Mouse (Mus musculus) erythroblast, embryonic 14.5 days (primary cell): ENCODE data around the gene Atxn7l3. TPM values are rescaled to one million over a fixed set of nuclear protein-coding genes. Genes with fewer than 3 reads are reported as not detected.

Experiments used
- H3K27me3 ChIP-seq: 2 replicates; pipeline ENCODE4 v1.6.1; 2012; ENCODE audit warnings: inconsistent platforms; ENCODE audit not compliant: control insufficient read depth
- H3K36me3 ChIP-seq: 2 replicates; pipeline ENCODE4 v1.6.1; 2012; ENCODE audit warnings: mild to moderate bottlenecking, inconsistent platforms; ENCODE audit not compliant: control insufficient read depth
- H3K4me1 ChIP-seq: 2 replicates; pipeline ENCODE4 v1.6.1; 2012; ENCODE audit warnings: inconsistent platforms; ENCODE audit not compliant: control insufficient read depth
- H3K4me3 ChIP-seq: replicated peaks from 2 replicates; pipeline ENCODE3; 2012; ENCODE audit warnings: moderate library complexity, mild to moderate bottlenecking, inconsistent platforms
- H3K9me3 ChIP-seq: 2 replicates; pipeline ENCODE4 v1.6.1; 2012; ENCODE audit warnings: low read length, inconsistent platforms, mixed read lengths; ENCODE audit not compliant: control insufficient read depth
- GATA1 ChIP-seq: IDR thresholded peaks from 2 replicates; pipeline ENCODE4 v1.6.1; 2012; ENCODE audit warnings: low read length, inconsistent platforms, mixed read lengths
- TAL1 ChIP-seq: IDR thresholded peaks from 3 replicates; pipeline ENCODE4 v1.6.1; 2012; ENCODE audit warnings: low read length, inconsistent platforms, mixed read lengths
- polyA plus RNA-seq: library from polyadenylated mRNA; stranded (reverse); fragments of >175 nt; gene quantifications from 2 replicates; pipeline ENCODE4 v1.2.3, GENCODE M21; 2012

Atxn7l3 gene
- polyA plus RNA-seq, 1 experiment: 6.0 TPM

- H3K9me3 ChIP-seq: peaks cover 2% of the 10 kb centered on the region; the same call in 1 of the 2 replicates
- peaks cover 38% of the 10 kb centered on the region for H3K4me1 ChIP-seq
- peaks cover 12% of the 10 kb centered on the region for H3K36me3 ChIP-seq
- no peaks in the 10 kb centered on the region for H3K27me3 ChIP-seq
- TF ChIP-seq TAL1: no peak
- no peak for TF ChIP-seq GATA1
- H3K4me3 ChIP-seq: no peak overlapping the region
Measured at GRCm38 (mm10) chr11:102299839-102300238, 3.4 kb upstream of the Atxn7l3 start.

DNA sequence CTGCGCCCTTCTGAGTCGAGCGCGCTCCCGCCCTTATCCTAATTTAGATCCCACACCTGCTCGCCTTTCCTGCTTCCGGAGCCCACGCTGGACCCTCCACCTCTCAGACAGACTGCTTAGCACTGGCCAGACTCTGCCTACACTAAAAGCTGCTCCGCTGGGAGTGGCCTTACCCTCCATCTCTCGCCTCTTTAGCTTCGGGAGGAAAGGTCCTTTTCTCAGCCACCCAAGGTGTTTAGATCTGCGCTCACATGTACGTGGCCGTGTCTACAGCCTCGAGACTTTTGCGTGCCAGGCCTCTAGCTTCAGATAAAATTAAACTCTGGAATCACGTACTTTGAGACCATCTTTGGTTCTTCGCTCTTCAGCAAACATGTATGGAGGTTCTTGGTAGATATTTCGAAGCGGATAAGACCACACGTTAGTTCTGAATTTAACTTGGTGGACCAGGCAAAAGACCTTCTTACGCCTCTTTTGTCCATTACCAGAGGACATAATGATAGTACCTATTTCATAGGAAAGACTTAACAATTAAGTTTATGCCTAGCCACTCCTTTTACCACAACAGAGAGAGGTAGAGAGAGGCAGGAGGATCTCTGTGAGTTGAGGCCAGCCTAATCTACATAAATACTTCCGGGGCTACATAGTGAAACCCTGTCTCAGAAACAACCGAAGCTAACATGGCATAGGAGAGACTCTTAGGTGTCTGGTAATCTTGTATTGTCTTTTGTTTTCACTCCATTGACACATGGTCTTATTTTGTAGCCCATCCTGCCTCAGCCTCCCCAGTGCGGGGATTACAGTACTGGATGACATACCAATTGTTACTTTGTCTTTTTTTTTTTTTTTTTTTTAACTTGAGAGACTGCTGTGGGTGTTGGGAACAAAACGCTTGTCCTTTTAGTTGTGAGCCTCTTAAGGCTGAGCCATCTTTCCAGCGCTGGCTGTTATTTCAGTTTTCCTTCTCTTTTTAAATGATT lies 1.4 kb upstream of the Atxn7l3 start:
- Histone ChIP-seq H3K4me1 (peaks cover 47% of the 10 kb centered on the region), H3K4me3 (peak overlapping the region; percentile 84), H3K9me3 (peaks cover 2% of the 10 kb centered on the region; the same call in 1 of the 2 replicates), H3K36me3 (peaks cover 25% of the 10 kb centered on the region), H3K27me3 (no peaks in the 10 kb centered on the region)
- no peak for TF ChIP-seq GATA1
- no peak for TF ChIP-seq TAL1

DNA sequence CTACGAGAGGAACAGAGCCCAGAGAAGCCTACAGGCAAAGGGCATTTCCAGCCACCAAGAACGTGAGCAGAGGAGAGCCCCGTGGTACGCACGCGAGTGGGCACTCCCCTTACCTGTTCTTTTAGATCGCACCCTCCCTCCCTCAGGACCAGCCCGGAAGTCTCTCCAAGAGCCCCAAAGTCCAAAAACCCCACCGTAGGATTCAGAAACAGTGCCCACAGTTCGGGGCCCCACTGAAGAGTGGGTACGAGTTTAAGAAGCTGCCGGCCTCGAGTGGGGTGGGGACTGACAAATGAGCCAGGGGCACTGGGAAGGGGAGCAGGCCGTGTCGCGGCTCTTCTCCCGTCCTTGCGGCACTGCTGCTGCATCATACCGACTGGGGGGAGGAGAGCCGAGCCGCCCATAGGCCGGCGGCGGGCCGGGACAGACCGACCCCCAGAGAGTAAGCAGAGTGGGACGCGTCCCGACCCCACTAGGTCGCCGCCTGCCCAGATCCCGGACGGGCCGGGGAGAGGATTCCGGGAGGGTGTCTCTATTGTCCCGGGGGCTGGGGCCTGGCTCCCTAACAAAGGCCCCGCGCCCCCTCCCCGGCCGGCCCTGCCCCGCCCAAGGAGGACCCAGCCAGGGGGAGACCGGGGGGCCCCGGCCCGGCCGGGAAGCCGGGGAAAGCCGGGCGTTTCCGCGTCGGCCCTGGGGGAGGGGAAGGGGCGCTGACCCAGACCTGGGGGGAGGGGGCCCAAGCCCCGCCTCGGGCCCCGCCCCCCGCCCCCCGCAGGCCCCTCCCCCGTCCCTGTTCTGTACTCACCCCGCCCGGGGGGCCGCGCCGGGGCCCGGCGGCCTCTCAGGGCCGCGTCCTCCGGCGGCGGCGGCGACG lies 596 bp downstream of the Atxn7l3 start:
- TF ChIP-seq GATA1 (no peak), TAL1 (no peak)
- Histone ChIP-seq H3K36me3 (peaks cover 46% of the 10 kb centered on the region), H3K9me3 (peaks cover 2% of the 10 kb centered on the region; the same call in 1 of the 2 replicates), H3K4me1 (peaks cover 50% of the 10 kb centered on the region), H3K4me3 (peak overlapping the region; percentile 84), H3K27me3 (no peaks in the 10 kb centered on the region)

DNA sequence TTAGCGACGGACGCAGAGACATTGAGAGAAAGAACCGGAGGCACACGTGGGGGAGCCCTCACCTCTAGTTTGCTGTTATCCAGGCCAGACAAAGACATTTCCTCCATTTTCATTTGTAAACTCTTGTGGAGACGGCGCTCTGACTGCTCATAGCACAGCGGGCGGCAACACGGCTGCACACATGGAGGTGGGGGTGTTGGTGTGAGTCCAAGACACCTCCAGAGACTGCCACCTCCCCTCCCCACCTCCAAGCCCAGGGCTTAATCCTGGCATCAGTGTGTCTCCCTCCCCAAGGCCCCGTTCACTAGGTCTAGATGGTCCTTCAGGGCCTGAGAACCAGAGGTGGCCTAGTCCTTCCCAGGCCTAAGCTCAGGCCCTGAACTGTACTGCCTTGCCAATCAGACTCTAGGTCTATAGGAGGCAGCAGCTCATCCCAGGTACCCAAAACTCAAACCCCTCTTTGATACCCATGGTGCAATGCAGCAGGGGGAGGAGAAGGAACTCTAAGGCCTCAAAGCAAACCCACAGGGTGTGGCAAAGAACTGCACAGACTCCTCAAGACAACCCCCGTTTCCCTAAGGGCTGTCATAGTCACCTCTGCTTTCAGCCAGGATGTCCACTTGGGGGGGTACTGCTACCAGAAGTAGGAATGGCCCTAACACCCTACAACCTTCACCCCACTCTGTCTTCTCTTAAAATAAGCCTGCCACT lies 1.4 kb downstream of the Atxn7l3 start:
- Histone ChIP-seq H3K4me3 (peak overlapping the region; percentile 84), H3K27me3 (no peaks in the 10 kb centered on the region), H3K36me3 (peaks cover 53% of the 10 kb centered on the region), H3K4me1 (peaks cover 55% of the 10 kb centered on the region), H3K9me3 (no peaks in the 10 kb centered on the region)
- TF ChIP-seq TAL1: no peak
- no peak for TF ChIP-seq GATA1

DNA sequence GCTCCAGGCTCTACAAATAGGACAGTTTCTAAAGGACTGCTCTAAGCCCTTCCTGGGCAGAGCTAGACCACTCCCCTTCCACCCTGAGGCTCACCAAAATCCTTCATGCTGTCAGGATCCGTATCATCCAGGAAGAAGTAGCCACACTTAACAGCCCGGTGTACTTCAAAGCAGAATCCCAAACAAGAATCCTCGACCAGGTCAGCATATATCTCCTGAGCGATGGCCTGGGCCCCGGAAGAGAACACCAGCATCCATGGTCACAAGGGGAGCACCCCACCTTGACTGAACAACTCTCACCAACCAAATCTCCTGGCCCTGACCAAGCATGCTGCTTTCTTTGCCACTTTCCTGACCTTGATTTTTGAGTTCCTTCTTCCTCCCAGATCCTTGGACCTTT lies 2.0 kb downstream of the Atxn7l3 start:
- Histone ChIP-seq H3K9me3 (no peaks in the 10 kb centered on the region), H3K27me3 (no peaks in the 10 kb centered on the region), H3K4me3 (no peak overlapping the region), H3K36me3 (peaks cover 60% of the 10 kb centered on the region), H3K4me1 (peaks cover 52% of the 10 kb centered on the region)
- TF ChIP-seq TAL1: no peak
- TF ChIP-seq GATA1: no peak

- no peaks in the 10 kb centered on the region for H3K9me3 ChIP-seq
- H3K36me3 ChIP-seq: peaks cover 64% of the 10 kb centered on the region
- TF ChIP-seq GATA1 (no peak), TAL1 (no peak)
- H3K4me1 ChIP-seq: peaks cover 53% of the 10 kb centered on the region
- no peaks in the 10 kb centered on the region for H3K27me3 ChIP-seq
- no peak overlapping the region for H3K4me3 ChIP-seq
Measured at GRCm38 (mm10) chr11:102293971-102294370, 2.5 kb downstream of the Atxn7l3 start.

GRCm38 (mm10) chr11:102291051-102291535 lies 5.3 kb downstream of the Atxn7l3 start:
- Histone ChIP-seq H3K4me1 (peaks cover 62% of the 10 kb centered on the region), H3K27me3 (no peaks in the 10 kb centered on the region), H3K36me3 (peaks cover 93% of the 10 kb centered on the region), H3K4me3 (no peak overlapping the region), H3K9me3 (no peaks in the 10 kb centered on the region)
- TF ChIP-seq GATA1 (no peak), TAL1 (no peak)

GRCm38 (mm10) chr11:102290141-102290540 lies 6.3 kb downstream of the Atxn7l3 start:
- Histone ChIP-seq H3K4me1 (peaks cover 62% of the 10 kb centered on the region), H3K36me3 (peaks cover 91% of the 10 kb centered on the region), H3K4me3 (no peak overlapping the region), H3K9me3 (no peaks in the 10 kb centered on the region), H3K27me3 (no peaks in the 10 kb centered on the region)
- TF ChIP-seq TAL1: no peak
- no peak for TF ChIP-seq GATA1
